Mouse (Mus musculus) neutrophil, adult 5-6 weeks (primary cell): ENCODE data around the gene Cep170b. TPM values are rescaled to one million over a fixed set of nuclear protein-coding genes. Genes with fewer than 3 reads are reported as not detected.

Source experiments
- ATAC-seq: fragments of 151-379, 151-347 bp; 2 replicates; pipeline ENCODE4 v1.8.0; 2017; ENCODE audit warnings: mild to moderate bottlenecking, moderate TSS enrichment; ENCODE audit not compliant: insufficient number of reproducible peaks, poor library complexity, low FRiP score, severe bottlenecking; ENCODE audit errors: extremely low read depth
- total RNA-seq: library from RNA; stranded (forward); fragments of 200-1000 nt; gene quantifications from 2 replicates; pipeline ENCODE4 v1.2.3, GENCODE M21; 2017

Gene Cep170b
- total RNA-seq, 1 experiment from 2014 or later, result 5.7 TPM

GRCm38 (mm10) chr12:112734108-112734820, 14.0 kb downstream of the Cep170b start:
- no peak for ATAC-seq

- no peak for ATAC-seq
Measured at GRCm38 (mm10) chr12:112734881-112735655, 14.8 kb downstream of the Cep170b start.

- ATAC-seq, result no peak
Measured at GRCm38 (mm10) chr12:112735896-112736635, 15.8 kb downstream of the Cep170b start.

- ATAC-seq, result no peak
Measured at GRCm38 (mm10) chr12:112736636-112736925, 16.3 kb downstream of the Cep170b start.

- ATAC-seq, result no peak
Measured at GRCm38 (mm10) chr12:112737081-112737480, 16.8 kb downstream of the Cep170b start.

- ATAC-seq, result no peak
Measured at GRCm38 (mm10) chr12:112737761-112738160, 17.5 kb downstream of the Cep170b start.

- no peak for ATAC-seq
Measured at GRCm38 (mm10) chr12:112738281-112739022, 18.2 kb downstream of the Cep170b start.

- ATAC-seq, result no peak
Measured at GRCm38 (mm10) chr12:112739023-112739568, 18.8 kb downstream of the Cep170b start.

GRCm38 (mm10) chr12:112742768-112743167, 22.5 kb downstream of the Cep170b start:
- no peak for ATAC-seq

GRCm38 (mm10) chr12:112743168-112743975, 23.1 kb downstream of the Cep170b start:
- peak; percentile 64 for ATAC-seq

GRCm38 (mm10) chr12:112744211-112744610, 24.0 kb downstream of the Cep170b start:
- no peak for ATAC-seq

GRCm38 (mm10) chr12:112744891-112745580, 24.8 kb downstream of the Cep170b start:
- no peak for ATAC-seq

GRCm38 (mm10) chr12:112745716-112746115, 25.5 kb downstream of the Cep170b start:
- no peak for ATAC-seq

GRCm38 (mm10) chr12:112746461-112746807, 26.2 kb downstream of the Cep170b start:
- ATAC-seq, result no peak

- no peak for ATAC-seq
Measured at GRCm38 (mm10) chr12:112746808-112747605, 26.8 kb downstream of the Cep170b start.

GRCm38 (mm10) chr12:112747606-112747970, 27.3 kb downstream of the Cep170b start:
- ATAC-seq, result no peak

- no peak for ATAC-seq
Measured at GRCm38 (mm10) chr12:112750976-112751375, 30.7 kb downstream of the Cep170b start.
